Mouse (Mus musculus) liver, embryonic 14.5 days (tissue): Measurements from ENCODE around the gene Il10rb.

ENCODE experiments used
- CTCF ChIP-seq: IDR thresholded peaks from 2 replicates; pipeline ENCODE4 v1.5.1; 2016; ENCODE audit warnings: antibody characterized with exemption, low read depth, control low read depth
- EP300 ChIP-seq: IDR thresholded peaks from 2 replicates; pipeline ENCODE4 v1.6.1; 2016; ENCODE audit warnings: antibody characterized with exemption, low read depth

GRCm38 (mm10) chr16:91384221-91384620 is 21.7 kb upstream of the Il10rb start:
- no peak for TF ChIP-seq CTCF
- TF ChIP-seq EP300: no peak
